Mouse (Mus musculus): ENCODE results near the gene Bcr.

The Bcr gene

GRCm38 (mm10) chr10:75233489-75233888 is 173.1 kb downstream of the Bcr start:
- no peak for DNase-seq (ENCODE audit: low read depth, low spot score)

Data from CD4-positive, CD25-positive, alpha-beta regulatory T cell, adult 2 months (primary cell).